Mouse (Mus musculus) brain, embryonic 14.5 days (tissue): ENCODE measurements around the gene Cish.

Experiments
- CTCF ChIP-seq: fragments of 200-500 bp; IDR thresholded peaks from 2 replicates; pipeline ENCODE4 v1.5.1; 2012; ENCODE audit warnings: inconsistent platforms, mild to moderate bottlenecking, moderate library complexity, borderline replicate concordance; ENCODE audit not compliant: insufficient read depth, insufficient read length; ENCODE audit errors: extremely low read depth
- POLR2A ChIP-seq: fragments of 200-500 bp; IDR thresholded peaks from 2 replicates; pipeline ENCODE4 v1.6.1; 2012; ENCODE audit warnings: mild to moderate bottlenecking, inconsistent platforms, borderline replicate concordance; ENCODE audit not compliant: poor library complexity, insufficient read depth, insufficient read length, severe bottlenecking; ENCODE audit errors: extremely low read depth

DNA sequence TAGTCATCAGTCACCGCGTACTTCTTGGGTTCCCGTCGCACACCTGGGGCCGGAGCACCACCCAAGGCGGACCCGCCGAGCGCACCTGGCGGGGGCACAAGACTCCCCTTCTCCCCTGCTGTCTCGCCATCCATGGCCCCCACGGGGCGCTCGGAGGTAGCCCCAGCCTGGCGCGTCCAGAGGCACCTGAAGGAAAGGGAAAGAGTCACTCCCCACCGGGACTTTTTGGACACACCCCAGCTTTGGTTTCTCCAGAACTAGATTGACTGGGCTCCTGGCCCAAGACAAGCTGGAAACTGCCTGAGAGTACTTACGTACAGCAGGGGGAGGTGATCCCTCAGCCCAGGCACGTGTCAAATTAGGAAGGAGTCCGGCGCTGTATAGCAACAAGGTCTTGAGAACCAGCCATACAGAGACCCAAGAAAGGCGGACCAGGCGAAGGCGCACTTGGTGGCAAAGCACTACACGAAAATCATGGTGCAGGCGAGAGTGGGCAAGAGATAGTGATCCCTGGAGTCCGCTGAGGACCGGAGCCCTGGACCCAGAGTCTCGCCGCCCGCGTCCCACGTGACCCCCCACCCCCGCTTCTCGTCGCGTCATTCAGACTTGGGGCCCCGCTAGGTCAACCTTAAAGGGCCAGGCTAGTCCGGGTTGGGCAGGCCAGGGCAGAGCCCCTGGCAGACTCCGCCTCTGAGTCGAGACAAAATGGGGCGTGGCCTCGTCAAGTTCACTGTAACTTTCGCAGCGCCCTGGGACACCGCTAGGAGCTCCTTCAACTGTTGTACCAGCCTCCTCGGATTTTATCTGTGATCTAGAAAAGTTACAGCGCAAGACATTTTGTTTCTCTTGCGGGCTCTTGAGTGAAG, 6.4 kb upstream of the Cish start, which contains the start of gene Mapkapk3:
- TF ChIP-seq CTCF = peak; percentile 49
- no peak for TF ChIP-seq POLR2A
